Mouse (Mus musculus): ENCODE data around the gene Abhd11. TPM values are rescaled to one million over a fixed set of nuclear protein-coding genes. Genes with fewer than 3 reads are reported as not detected.
A peak's percentile ranks its signal among the peaks of the same experiment; 100 is the strongest.
"Not testable (repeated sequence)": the region's sequence is repeated elsewhere in the genome, so short reads cannot be mapped to it uniquely, and the experiment has no call there.

Abhd11 gene
- 45.1 and 48.3 TPM in 2 replicates for polyA plus RNA-seq (2014; fragmentation: Nextera tagmentation; extraction: Ambion mirVana)

DNA sequence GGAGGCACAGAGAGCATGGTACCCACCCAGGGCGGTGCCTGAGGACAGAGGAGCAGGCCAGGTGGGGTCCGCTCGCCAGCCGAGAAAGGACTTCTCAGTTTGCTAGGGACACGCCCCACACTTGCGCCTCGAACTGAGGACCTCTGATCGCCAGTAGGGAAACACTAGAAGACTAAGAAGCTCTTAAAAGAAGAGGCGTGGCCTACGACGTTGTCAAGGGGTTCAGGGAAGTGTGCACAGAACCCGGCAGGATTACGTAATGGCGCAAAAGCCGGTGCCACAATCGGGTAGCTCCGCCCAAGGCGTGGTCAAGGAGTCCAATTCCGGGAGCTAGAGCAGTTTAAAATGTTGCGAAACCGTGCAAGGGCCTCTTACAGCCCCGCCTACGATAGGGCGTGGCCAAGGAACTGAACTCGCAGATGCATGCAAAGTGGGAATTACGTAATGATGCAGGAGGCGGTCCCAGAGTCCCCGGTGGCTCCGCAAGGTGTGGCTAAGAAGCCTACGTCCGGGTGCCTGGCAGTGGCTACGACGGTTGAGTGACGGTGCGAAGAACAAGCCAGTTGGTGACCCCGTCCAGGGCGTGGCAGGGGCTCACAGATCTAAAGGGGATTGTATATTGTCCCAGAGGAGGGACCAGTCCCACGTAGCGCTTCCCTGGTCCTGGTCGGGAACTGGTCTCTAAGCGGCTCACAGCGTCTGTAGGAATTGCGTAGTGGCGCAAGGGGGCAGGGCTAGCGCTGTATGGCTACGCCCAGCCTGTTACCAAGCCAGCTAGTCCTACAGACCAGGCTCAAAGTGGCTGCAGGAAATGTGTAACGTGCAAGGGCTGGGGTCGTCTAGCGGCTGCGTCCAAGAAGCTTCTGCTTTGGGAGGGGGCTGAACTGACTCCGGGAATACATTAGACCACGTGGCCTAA, at the start of gene Abhd11:
Abhd11 (plus strand) TSS at position 482 of the 919 bp plus-strand sequence.
- H3K9me3 ChIP-seq (ENCODE audit: control insufficient read depth, low read length): no peaks in the 10 kb centered on the region
- no peaks in the 10 kb centered on the region for H3K27me3 ChIP-seq (ENCODE audit: control insufficient read depth, insufficient read depth, low read length)
- DNase-seq (ENCODE audit: low spot score): peak; percentile 100
- no peaks in the 10 kb centered on the region for H3K36me3 ChIP-seq (ENCODE audit: control insufficient read depth, insufficient read depth, low read length)
- ATAC-seq (ENCODE audit: low FRiP score): peak; percentile 89
- peak within 1 kb of the TSS; percentile 77 for H3K9ac ChIP-seq (ENCODE audit: low read depth, low read length)
- H3K4me2 ChIP-seq (replicated peaks; ENCODE audit: low read depth, low read length): peak within 1 kb of the TSS; percentile 67
- H3K4me3 ChIP-seq (ENCODE audit: low read depth, low read length): peak within 1 kb of the TSS; percentile 56
- H3K27ac ChIP-seq (ENCODE audit: low read depth, low read length): peak within 1 kb of the TSS; percentile 90
- under 1% methylated on average over 52 of the region's 52 CpGs for WGBS
- peaks cover 6% of the 10 kb centered on the region; the same call in 1 of the 2 replicates for H3K4me1 ChIP-seq (replicated peaks; ENCODE audit: control insufficient read depth, insufficient read depth, low read length)

- Histone ChIP-seq H3K4me1 (replicated peaks; ENCODE audit: control insufficient read depth, insufficient read depth, low read length) (no peaks in the 10 kb centered on the region), H3K27ac (ENCODE audit: low read depth, low read length) (no peak overlapping the region), H3K4me2 (replicated peaks; ENCODE audit: low read depth, low read length) (no peak overlapping the region), H3K9ac (ENCODE audit: low read depth, low read length) (no peak overlapping the region), H3K9me3 (ENCODE audit: control insufficient read depth, low read length) (no peaks in the 10 kb centered on the region), H3K27me3 (ENCODE audit: control insufficient read depth, insufficient read depth, low read length) (no peaks in the 10 kb centered on the region), H3K36me3 (ENCODE audit: control insufficient read depth, insufficient read depth, low read length) (no peaks in the 10 kb centered on the region), H3K4me3 (ENCODE audit: low read depth, low read length) (no peak overlapping the region)
- 87% methylated on average over 2 of the region's 2 CpGs for WGBS
- ATAC-seq (ENCODE audit: low FRiP score) (no peak), DNase-seq (ENCODE audit: low spot score) (no peak)
Observed at GRCm38 (mm10) chr5:134960430-134960829, 48.5 kb upstream of the Abhd11 start.

DNA sequence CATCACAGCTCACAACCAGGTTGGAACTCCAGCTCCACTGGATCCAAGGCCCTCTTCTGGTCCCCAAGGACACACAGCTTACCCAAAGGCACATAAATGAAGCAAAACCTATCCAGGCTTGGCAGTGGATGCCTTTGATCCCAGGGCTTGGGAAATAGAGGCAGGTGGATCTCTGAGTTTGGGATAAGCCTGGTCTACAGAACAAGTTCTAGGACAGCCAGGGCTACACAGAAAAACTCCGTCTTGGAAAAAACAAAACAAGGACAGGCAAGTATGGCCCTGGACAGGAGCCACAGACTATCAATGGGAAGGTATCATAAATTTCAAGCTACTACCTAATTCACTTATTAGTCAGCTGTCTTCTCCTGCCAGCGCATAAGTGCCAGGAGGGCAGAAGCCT, 47.4 kb upstream of the Abhd11 start:
- H3K27ac ChIP-seq (ENCODE audit: low read depth, low read length): no peak overlapping the region
- H3K27me3 ChIP-seq (ENCODE audit: control insufficient read depth, insufficient read depth, low read length): no peaks in the 10 kb centered on the region
- no peaks in the 10 kb centered on the region for H3K9me3 ChIP-seq (ENCODE audit: control insufficient read depth, low read length)
- H3K9ac ChIP-seq (ENCODE audit: low read depth, low read length): no peak overlapping the region
- 90% methylated on average over 2 of the region's 2 CpGs for WGBS
- peaks cover 2% of the 10 kb centered on the region; the same call in 1 of the 2 replicates for H3K4me1 ChIP-seq (replicated peaks; ENCODE audit: control insufficient read depth, insufficient read depth, low read length)
- no peak overlapping the region for H3K4me2 ChIP-seq (replicated peaks; ENCODE audit: low read depth, low read length)
- DNase-seq (ENCODE audit: low spot score): no peak
- no peak for ATAC-seq (ENCODE audit: low FRiP score)
- H3K36me3 ChIP-seq (ENCODE audit: control insufficient read depth, insufficient read depth, low read length): no peaks in the 10 kb centered on the region
- no peak overlapping the region for H3K4me3 ChIP-seq (ENCODE audit: low read depth, low read length)

GRCm38 (mm10) chr5:134963546-134963945, 45.4 kb upstream of the Abhd11 start:
- H3K4me2 ChIP-seq (replicated peaks; ENCODE audit: low read depth, low read length): no peak overlapping the region
- 45% methylated on average over 5 of the region's 5 CpGs for WGBS
- no peaks in the 10 kb centered on the region for H3K9me3 ChIP-seq (ENCODE audit: control insufficient read depth, low read length)
- no peaks in the 10 kb centered on the region for H3K36me3 ChIP-seq (ENCODE audit: control insufficient read depth, insufficient read depth, low read length)
- peaks cover 2% of the 10 kb centered on the region; the same call in 1 of the 2 replicates for H3K4me1 ChIP-seq (replicated peaks; ENCODE audit: control insufficient read depth, insufficient read depth, low read length)
- no peak overlapping the region for H3K9ac ChIP-seq (ENCODE audit: low read depth, low read length)
- H3K27ac ChIP-seq (ENCODE audit: low read depth, low read length): no peak overlapping the region
- DNase-seq (ENCODE audit: low spot score) (no peak), ATAC-seq (ENCODE audit: low FRiP score) (no peak)
- H3K27me3 ChIP-seq (ENCODE audit: control insufficient read depth, insufficient read depth, low read length): no peaks in the 10 kb centered on the region
- H3K4me3 ChIP-seq (ENCODE audit: low read depth, low read length): no peak overlapping the region

DNA sequence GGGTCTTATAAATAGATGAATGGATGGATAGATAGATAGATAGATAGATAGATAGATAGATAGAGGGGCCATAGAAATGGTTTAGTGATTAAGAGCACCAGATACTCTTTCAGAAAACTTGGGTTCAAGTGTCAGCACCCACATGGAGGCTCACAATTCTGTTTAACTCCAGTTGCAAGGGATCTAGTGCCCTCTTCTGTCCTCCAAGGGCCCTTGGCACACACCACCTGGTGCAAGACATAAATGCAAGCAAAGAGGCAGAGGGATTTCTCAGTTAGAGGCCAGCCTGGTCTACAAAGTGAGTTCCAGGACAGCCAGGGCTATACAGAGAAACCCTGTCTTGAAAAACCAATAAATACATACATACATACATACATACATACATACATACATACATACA, 44.3 kb upstream of the Abhd11 start:
- not testable (repeated sequence) for H3K27ac ChIP-seq (ENCODE audit: low read depth, low read length); H3K27me3 ChIP-seq (ENCODE audit: control insufficient read depth, insufficient read depth, low read length); H3K4me3 ChIP-seq (ENCODE audit: low read depth, low read length); DNase-seq (ENCODE audit: low spot score); H3K9ac ChIP-seq (ENCODE audit: low read depth, low read length); H3K4me2 ChIP-seq (replicated peaks; ENCODE audit: low read depth, low read length); H3K9me3 ChIP-seq (ENCODE audit: control insufficient read depth, low read length); H3K4me1 ChIP-seq (replicated peaks; ENCODE audit: control insufficient read depth, insufficient read depth, low read length); H3K36me3 ChIP-seq (ENCODE audit: control insufficient read depth, insufficient read depth, low read length); ATAC-seq (ENCODE audit: low FRiP score)

GRCm38 (mm10) chr5:134965473-134965851, 43.5 kb upstream of the Abhd11 start:
- 9% methylated on average over 10 of the region's 10 CpGs for WGBS
- peak; percentile 83 for DNase-seq (ENCODE audit: low spot score)
- no peak overlapping the region for H3K27ac ChIP-seq (ENCODE audit: low read depth, low read length)
- peaks cover 2% of the 10 kb centered on the region; the same call in 1 of the 2 replicates for H3K4me1 ChIP-seq (replicated peaks; ENCODE audit: control insufficient read depth, insufficient read depth, low read length)
- no peaks in the 10 kb centered on the region for H3K27me3 ChIP-seq (ENCODE audit: control insufficient read depth, insufficient read depth, low read length)
- H3K36me3 ChIP-seq (ENCODE audit: control insufficient read depth, insufficient read depth, low read length): no peaks in the 10 kb centered on the region
- H3K4me2 ChIP-seq (replicated peaks; ENCODE audit: low read depth, low read length): no peak overlapping the region
- H3K9me3 ChIP-seq (ENCODE audit: control insufficient read depth, low read length): no peaks in the 10 kb centered on the region
- no peak overlapping the region for H3K9ac ChIP-seq (ENCODE audit: low read depth, low read length)
- no peak overlapping the region for H3K4me3 ChIP-seq (ENCODE audit: low read depth, low read length)
- no peak for ATAC-seq (ENCODE audit: low FRiP score)

DNA sequence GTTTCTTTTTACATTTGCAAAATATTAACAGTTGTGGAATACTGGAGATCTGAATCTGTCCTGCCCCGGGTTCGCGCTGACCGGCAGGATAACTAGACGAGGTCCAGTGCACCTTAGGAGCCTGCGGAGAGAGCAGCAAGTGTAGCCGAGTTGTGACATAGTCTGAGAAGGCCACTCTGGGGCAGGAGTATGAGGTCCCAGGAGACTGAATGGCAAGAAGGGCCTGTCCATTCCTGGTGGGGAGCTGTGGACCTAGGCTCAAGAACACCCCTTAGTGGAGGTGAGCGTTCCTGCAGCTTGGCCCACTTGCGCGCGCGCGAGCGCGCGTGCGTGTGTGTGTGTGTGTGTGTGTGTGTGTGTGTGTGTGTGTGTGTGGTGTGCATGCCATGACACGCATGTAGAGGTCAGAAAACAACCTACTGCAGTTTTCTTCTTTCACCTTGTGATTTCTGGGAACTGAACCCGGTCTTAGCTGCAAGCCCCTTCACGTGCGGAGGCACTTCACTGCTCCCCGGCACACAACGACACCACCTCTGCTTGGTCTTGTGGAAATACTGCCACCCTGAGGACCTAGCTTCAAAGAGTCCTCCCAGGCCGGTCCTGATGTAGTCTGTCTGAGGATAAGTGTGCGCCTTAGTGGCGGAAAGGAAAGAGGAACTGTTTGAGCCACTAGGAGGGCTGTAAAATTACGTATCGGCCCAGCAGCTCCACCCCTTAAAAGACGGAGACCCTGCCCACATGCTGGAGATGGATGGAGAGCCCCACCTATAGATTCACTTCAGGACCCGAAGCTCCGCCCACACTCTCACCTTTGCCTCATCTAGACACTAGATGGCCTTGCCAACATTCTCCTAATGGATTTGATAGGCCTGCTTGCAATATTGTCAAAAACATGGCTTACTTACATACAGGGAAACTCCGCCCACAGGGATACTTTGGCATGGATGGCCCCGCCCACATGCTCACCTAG, 42.8 kb upstream of the Abhd11 start:
- H3K9me3 ChIP-seq (ENCODE audit: control insufficient read depth, low read length): no peaks in the 10 kb centered on the region
- peaks cover 2% of the 10 kb centered on the region; the same call in 1 of the 2 replicates for H3K4me1 ChIP-seq (replicated peaks; ENCODE audit: control insufficient read depth, insufficient read depth, low read length)
- H3K4me2 ChIP-seq (replicated peaks; ENCODE audit: low read depth, low read length): peak overlapping the region; percentile 18; the same call in 1 of the 2 replicates
- no peak overlapping the region for H3K27ac ChIP-seq (ENCODE audit: low read depth, low read length)
- DNase-seq (ENCODE audit: low spot score) (peak; percentile 40), ATAC-seq (ENCODE audit: low FRiP score) (no peak)
- no peak overlapping the region for H3K9ac ChIP-seq (ENCODE audit: low read depth, low read length)
- no peaks in the 10 kb centered on the region for H3K27me3 ChIP-seq (ENCODE audit: control insufficient read depth, insufficient read depth, low read length)
- H3K4me3 ChIP-seq (ENCODE audit: low read depth, low read length): 0 out of 2 replicates have a peak overlapping the region, but pooled peaks have one; percentile 3
- WGBS: 8% methylated on average over 24 of the region's 33 CpGs
- H3K36me3 ChIP-seq (ENCODE audit: control insufficient read depth, insufficient read depth, low read length): no peaks in the 10 kb centered on the region

GRCm38 (mm10) chr5:134967164-134967944, 41.6 kb upstream of the Abhd11 start:
- H3K36me3 ChIP-seq (ENCODE audit: control insufficient read depth, insufficient read depth, low read length): no peaks in the 10 kb centered on the region
- DNase-seq (ENCODE audit: low spot score): no peak
- H3K4me3 ChIP-seq (ENCODE audit: low read depth, low read length): no peak overlapping the region
- no peaks in the 10 kb centered on the region for H3K9me3 ChIP-seq (ENCODE audit: control insufficient read depth, low read length)
- no peak overlapping the region for H3K4me2 ChIP-seq (replicated peaks; ENCODE audit: low read depth, low read length)
- H3K9ac ChIP-seq (ENCODE audit: low read depth, low read length): no peak overlapping the region
- H3K27me3 ChIP-seq (ENCODE audit: control insufficient read depth, insufficient read depth, low read length): no peaks in the 10 kb centered on the region
- peaks cover 2% of the 10 kb centered on the region; the same call in 1 of the 2 replicates for H3K4me1 ChIP-seq (replicated peaks; ENCODE audit: control insufficient read depth, insufficient read depth, low read length)
- no peak overlapping the region for H3K27ac ChIP-seq (ENCODE audit: low read depth, low read length)
- 69% methylated on average over 20 of the region's 20 CpGs for WGBS
- ATAC-seq (ENCODE audit: low FRiP score): no peak

Data from hindbrain, embryonic 11.5 days (tissue).